Mouse (Mus musculus): ENCODE results near the gene Olfr1315-ps1. TPM values are rescaled to one million over a fixed set of nuclear protein-coding genes. Genes with fewer than 3 reads are reported as not detected.

Gene Olfr1315-ps1
- total RNA-seq (2021): not detected
- long read RNA-seq, experiment 1: 0 reads
- long read RNA-seq, experiment 2: 0 reads

- no peak for DNase-seq
These were observed at the start of gene Olfr1315-ps1 for GRCm38 (mm10) chr2:112115340-112115739. Gene Olfr1315-ps1, minus strand, starts transcription at chr2:112115440.

GRCm38 (mm10) chr2:112153898-112154297 lies 38.7 kb upstream of the Olfr1315-ps1 start, which contains the start of gene Olfr1318:
Gene Olfr1318, plus strand, starts transcription at chr2:112154198.
- no peak for DNase-seq

- no peak for DNase-seq
These were observed 24.8 kb upstream of the Olfr1315-ps1 start, which contains the start of gene Olfr1317 for GRCm38 (mm10) chr2:112140029-112140428. Gene Olfr1317, plus strand, starts transcription at chr2:112140329.

- no peak for DNase-seq
These were observed 19.6 kb upstream of the Olfr1315-ps1 start, which contains the start of gene Olfr1316 for GRCm38 (mm10) chr2:112134877-112135276. Gene Olfr1316, minus strand, starts transcription at chr2:112134977.

- no peak for DNase-seq
These were observed 18.6 kb downstream of the Olfr1315-ps1 start, which contains the start of gene Olfr1314 for GRCm38 (mm10) chr2:112096681-112097080. Gene Olfr1314, minus strand, starts transcription at chr2:112096781.

- DNase-seq: no peak
These were observed 37.5 kb downstream of the Olfr1315-ps1 start, which contains the start of gene Olfr1313 for GRCm38 (mm10) chr2:112077743-112078142. Gene Olfr1313, minus strand, starts transcription at chr2:112077843.

Other genes with a start within 250 kb of the Olfr1315-ps1 start
- gene Olfr1305, start 238.3 kb downstream of the Olfr1315-ps1 start, total RNA-seq (2021): not detected
- not detected for gene Olfr1306, start 199.2 kb downstream of the Olfr1315-ps1 start, total RNA-seq (2021)
- gene Olfr1307, start 166.0 kb downstream of the Olfr1315-ps1 start, total RNA-seq (2021): not detected
- not detected for gene Olfr1308, start 150.5 kb downstream of the Olfr1315-ps1 start, total RNA-seq (2021)
- gene Olfr1309, start 125.2 kb downstream of the Olfr1315-ps1 start, total RNA-seq (2021): not detected
- not detected for gene Olfr1310, start 102.7 kb downstream of the Olfr1315-ps1 start, total RNA-seq (2021)
- not detected for gene Olfr1311, start 91.0 kb downstream of the Olfr1315-ps1 start, total RNA-seq (2021)
- gene Olfr1312, start 65.2 kb downstream of the Olfr1315-ps1 start, total RNA-seq (2021): not detected
- not detected for gene Olfr1313, start 37.6 kb downstream of the Olfr1315-ps1 start, total RNA-seq (2021)
- not detected for gene Olfr1314, start 18.7 kb downstream of the Olfr1315-ps1 start, total RNA-seq (2021)
- gene Olfr1316, start 19.5 kb upstream of the Olfr1315-ps1 start, total RNA-seq (2021): not detected
- gene Olfr1317, start 24.9 kb upstream of the Olfr1315-ps1 start, total RNA-seq (2021): not detected
- not detected for gene Olfr1318, start 38.8 kb upstream of the Olfr1315-ps1 start, total RNA-seq (2021)
- gene Lpcat4, start 124.0 kb upstream of the Olfr1315-ps1 start, total RNA-seq (2021): 1 to 10 TPM; 2.1 to 2.3 TPM
- not detected for gene Nutm1, start 143.9 kb upstream of the Olfr1315-ps1 start, total RNA-seq (2021)
- gene Nop10, start 146.5 kb upstream of the Olfr1315-ps1 start, total RNA-seq (2021): 10 to 100 TPM; 49.2 to 55.4 TPM
- gene Slc12a6, start 150.4 kb upstream of the Olfr1315-ps1 start, total RNA-seq (2021): 10 to 100 TPM; 22.7 to 23.0 TPM
- 1 to 10 TPM in 1 of 2 experiments, under 1 TPM in 1; 0.56 to 1.2 TPM for gene Gm21985, start 150.9 kb upstream of the Olfr1315-ps1 start, total RNA-seq (2021)